Mouse (Mus musculus) yolk sac, embryonic 10.5 days (tissue): ENCODE measurements around the gene Sept8.

Source experiments
- DNase-seq: peaks from one replicate; pipeline ENCODE4 v3.0.0-alpha.2; 2017; ENCODE audit warnings: low spot score

Sept8 gene

GRCm38 (mm10) chr11:53584849-53585248, 65.8 kb downstream of the Sept8 start:
- DNase-seq, result no peak

DNA sequence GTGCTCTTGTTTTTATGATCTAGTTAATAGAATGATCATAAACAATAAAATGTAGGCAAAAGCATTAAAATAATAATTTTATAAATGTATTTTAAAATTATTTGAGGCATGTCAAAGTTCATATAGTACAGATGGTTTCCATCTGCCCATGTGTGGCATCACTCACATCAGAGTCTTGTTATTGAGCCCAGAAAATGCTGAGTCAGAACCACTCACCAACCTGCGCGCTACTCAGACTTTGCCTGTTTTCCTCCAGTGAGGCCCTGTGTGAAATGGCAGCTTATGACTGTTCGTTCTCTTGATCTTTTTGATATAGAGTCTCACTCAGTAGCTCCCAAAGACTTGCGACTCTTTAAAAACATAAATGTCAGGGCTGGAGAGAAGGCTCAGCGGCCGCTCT, 66.5 kb downstream of the Sept8 start:
- no peak for DNase-seq

GRCm38 (mm10) chr11:53588279-53588678, 69.2 kb downstream of the Sept8 start:
- no peak for DNase-seq

- DNase-seq, result peak; percentile 21
These were observed 71.3 kb downstream of the Sept8 start for GRCm38 (mm10) chr11:53590368-53590768.

DNA sequence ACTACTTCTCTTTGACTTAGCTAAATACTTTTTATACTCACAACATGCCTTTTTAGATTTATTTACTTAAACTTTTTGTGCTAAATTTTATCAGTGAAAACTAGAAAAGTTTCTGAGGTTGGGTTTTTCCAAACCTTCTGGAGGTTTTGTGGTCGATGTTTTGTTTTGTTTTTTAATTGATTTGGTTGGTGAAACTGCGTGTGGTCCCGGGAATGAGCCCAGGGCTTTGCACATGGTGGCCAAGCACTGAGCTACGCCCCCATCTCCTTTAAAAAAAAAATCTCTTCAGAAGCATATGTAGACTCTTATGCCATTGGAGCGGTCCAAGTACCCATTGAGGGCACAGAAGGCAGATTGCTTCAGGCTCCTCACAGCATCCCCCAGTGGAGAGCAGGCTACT, 72.1 kb downstream of the Sept8 start:
- no peak for DNase-seq
